Mouse (Mus musculus) embryo, embryonic 10 days (tissue): ENCODE data around the gene Eef1a1.
"Not testable (repeated sequence)": the region's sequence is repeated elsewhere in the genome, so short reads cannot be mapped to it uniquely, and the experiment has no call there.

Experiments
- DNase-seq: peaks from one replicate; pipeline ENCODE4 v3.0.0-alpha.2; 2015; ENCODE audit warnings: low spot score

The Eef1a1 gene

DNA sequence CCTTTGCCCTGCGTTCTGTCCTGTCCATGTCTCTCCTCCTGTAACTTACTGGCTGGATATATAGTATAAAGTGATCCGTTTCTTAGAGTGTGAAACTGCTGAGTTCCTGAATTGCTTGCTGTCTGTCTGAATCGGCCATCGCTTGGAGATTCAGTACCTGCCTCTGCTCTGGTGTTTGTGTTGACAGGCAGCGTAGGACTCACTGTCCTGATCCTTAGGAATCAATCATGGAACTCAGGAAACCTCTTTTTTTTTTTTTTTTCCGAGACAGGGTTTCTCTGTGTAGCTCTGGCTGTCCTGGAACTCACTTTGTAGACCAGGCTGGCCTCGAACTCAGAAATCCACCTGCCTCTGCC, 17.7 kb upstream of the Eef1a1 start:
- DNase-seq = no peak

DNA sequence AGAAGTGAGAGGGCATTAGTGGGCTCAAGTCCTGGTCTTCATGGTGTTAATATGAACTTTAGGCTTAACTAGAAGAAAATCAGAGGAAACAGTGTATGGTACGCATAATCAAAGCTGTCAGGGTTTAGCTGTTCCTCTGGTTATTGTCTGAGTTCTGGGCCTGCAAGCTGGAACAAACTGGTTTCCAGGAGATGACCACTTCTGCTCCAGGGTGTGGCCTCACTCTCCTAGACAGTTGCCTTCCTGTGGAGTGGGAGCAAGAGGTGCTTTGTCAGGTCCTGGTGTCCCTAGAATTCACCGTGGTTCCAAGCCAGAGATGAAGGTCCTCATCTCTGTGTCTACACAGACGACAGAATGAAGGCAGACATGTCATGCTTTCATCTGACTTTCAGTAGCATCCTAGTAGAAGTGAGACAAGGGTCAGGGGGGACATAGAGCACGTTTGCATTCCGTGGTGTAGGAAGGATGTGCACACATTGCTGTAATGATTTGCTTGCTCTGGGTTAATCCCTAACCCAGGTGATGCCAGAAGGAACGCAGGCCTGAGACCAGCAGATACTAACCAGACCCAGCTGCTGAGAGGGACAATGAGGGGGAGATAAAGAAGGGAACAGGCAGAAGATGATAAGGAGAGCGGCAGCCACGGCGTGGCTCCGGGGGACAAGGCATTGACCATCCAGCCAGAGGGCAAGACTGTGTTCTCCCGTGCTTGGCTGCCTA, 17.2 kb upstream of the Eef1a1 start:
- no peak for DNase-seq

DNA sequence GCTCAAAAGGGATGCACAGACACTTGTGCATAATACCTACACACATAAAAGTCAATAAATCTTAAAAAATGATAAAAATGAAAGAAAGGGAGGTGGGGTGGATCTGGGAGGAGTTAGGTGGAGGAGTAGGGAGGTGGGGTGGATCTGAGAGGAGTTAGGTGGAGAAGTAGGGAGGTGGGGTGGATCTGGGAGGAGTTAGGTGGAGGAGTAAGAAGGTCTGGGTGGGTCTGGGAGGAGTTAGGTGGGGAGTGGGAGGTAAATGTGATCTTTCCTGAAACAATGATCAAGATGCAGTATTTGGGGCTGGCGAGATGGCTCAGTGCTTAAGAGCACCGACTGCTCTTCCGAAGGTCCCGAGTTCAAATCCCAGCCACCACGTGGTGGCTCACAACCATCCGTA, 16.3 kb upstream of the Eef1a1 start:
- DNase-seq = no peak

DNA sequence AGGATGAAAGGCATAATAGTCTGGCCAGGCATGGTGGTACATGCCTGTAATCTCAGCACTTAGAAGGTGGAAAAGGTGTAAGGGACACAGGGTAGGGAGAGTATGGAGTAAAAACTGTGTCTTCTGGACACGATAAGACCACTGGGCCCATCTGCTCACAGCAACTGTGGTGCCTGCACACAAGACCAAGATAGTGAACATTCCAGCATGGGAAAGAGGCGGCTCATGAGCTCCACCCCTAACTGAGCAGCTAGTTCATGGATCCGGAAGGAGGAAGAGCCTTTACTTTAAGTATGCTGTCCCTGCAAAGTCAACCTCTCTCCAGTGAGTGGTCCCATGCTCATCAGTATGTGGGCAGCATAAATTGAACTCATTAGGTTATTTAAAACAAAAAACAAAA, 15.7 kb upstream of the Eef1a1 start:
- DNase-seq = no peak

DNA sequence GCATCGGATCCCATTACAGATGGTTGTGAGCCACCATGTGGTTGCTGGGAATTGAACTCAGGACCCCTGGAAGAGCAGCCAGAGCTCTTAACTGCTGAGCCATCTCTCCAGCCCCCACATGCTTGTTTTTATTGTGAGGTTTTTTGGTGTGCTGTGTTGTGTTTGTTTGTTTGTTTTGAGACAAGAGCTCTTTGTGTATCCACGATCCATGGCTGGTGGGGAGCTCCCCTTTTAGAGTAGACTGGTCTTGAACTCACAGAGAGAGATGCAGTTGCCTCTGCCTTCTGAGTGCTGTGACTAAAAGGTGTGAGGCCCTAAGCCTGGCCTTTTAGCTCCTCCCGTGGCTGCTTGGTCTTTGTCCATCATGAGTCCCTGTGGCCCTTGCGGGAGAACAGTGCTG, 15.2 kb upstream of the Eef1a1 start:
- no peak for DNase-seq

DNA sequence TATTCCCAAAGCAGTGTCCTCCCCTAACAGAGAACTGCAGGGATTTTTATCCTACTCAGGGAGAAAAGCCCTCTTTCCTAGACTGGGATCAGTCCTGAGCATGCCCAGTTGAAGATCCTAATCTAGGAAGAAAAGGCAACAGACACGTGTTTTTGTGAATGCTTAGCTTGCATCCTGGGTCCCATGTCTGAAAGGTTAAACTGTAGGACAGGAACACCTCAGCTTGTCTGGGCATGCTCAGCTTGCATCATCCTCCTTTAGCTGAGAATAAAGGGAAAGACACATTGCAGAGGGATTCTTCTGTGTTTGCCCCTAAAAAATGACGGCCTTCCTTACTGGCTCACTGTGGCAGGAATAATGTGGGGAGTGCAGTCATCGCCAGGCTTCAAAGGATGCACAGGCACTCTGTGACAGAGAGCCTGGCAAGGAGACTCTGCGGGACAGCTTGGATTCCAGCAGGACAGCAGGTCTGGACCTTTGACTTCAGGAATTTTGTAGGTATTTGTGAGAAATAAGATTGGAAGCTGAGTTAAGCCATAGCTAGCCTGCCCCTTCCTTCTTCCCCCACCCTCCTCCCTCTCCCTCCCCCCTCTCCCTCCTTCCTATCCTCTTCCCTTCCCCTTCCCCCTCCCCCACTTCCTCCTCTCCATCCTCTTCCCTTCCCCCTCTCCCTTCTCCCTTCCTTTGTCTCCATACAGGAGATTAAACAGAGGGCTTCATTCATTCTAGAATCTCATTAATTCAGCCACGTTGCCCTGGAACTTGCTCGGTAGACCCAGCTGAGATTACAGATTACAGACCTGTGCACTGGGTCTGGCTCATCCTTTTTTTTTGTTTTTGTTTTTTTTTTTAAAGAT, 14.5 kb upstream of the Eef1a1 start:
- peak; percentile 72 for DNase-seq

DNA sequence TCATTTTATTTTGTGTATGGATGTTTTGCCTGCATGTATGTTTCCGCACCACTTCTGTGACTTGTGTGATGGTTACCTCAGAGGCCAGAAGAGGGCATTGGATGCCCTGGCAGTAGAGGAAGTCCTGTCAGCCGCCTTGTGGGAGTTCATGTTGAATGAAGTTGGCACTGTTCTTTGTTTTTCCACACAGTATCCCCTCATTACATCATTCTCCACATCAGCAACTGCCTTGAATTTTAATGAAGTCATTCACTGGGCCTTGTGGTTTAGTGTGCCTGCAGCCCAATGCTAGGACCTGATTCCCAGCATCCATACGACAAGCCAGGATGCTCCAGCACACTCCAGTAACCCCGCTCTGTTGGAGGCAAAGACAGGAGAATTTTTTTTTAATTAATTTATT, 12.3 kb upstream of the Eef1a1 start:
- no peak for DNase-seq

DNA sequence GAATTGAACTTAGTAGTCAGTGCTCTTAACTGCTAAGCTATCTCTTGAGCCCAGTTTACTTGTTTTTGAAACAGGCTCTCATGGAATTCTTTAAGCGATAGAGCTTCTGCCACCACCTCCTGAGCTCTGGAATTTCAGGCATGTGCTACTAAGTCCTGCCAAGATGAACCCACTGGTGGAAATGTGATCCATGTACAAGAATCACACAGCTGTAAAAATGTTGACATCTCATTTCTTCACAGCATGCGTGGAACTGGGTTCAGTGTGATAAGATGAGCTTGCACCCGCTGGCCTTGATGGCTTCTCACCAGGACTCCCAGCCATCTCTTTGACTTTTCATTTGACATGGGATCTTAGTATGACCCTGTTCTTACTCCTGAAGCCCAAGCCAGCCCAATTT, 11.4 kb upstream of the Eef1a1 start:
- DNase-seq = peak; percentile 31

DNA sequence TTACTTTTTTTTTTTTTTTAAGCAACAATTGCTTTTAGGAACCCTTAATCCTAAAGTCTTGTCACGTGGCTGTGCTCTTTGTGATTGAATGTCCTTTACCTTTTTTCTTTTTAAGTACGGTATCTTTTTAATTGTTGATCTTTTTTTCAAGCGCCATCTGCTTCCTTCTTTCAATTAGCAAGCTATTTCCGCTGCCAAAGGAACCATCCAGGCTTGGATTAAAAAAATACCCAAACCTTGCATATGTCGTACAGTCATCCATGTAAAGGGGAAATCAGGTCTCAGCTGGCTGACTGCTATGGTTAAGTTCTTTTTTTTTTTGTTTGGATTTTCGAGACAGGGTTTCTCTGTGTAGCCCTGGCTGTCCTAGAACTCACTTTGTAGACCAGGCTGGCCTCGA, 4.2 kb upstream of the Eef1a1 start:
- DNase-seq = no peak

DNA sequence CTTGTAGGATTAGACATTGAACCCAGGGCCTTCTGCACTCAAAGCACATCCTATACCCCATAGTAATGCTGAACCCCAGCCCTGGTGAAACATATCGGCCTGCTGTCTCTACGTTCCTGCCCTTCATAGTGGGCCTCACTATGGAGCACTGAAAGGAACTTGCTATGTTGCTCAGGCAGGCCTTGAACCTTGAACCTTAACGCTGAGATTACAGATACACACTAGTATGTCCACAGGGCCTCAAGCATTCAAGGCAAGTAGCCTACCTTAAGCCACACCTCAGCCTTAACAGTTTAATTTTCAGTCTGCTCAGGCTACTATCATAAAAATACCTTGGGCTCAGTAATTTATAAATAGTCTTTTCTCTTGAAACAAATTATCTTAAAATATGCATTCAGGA, 3.3 kb upstream of the Eef1a1 start:
- no peak for DNase-seq

DNA sequence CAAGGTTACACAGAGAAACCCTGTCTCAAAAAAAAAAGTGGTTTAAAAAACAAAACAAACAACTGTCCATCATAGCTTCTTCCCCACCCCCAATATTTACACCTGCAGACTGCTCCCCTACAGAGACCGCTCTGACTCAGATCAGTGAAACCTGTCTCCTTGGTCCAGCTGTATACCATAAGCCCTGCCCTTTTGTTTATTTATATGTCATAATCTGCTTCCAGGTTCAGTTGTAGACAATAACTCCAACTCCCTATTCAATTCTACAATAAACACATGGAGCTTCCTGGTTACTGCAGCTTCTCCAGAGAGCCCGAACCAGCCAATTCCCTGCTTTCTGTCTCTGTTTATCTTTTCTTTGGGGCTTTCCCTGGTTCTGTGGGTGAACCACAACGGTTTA, 2.2 kb upstream of the Eef1a1 start:
- no peak for DNase-seq

DNA sequence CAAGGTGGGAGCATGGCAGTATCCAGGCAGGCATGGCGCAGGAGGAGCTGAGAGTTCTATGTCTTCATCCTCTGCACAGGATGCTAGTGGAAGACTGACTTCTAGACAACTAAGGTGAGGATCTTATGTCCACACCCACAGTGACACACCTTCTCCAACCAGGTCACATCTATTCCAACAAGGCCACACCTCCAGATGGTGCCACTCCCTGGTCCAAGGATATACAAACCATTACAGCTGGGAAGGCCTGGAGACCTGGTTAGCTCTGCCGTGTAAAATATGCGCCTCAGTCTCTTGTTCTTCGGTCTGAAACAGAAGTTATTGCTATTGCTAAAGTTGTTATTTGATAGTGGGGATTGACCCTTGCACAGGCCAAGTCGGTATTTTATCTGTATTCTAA, 930 bp downstream of the Eef1a1 start:
- DNase-seq = not testable (repeated sequence)

DNA sequence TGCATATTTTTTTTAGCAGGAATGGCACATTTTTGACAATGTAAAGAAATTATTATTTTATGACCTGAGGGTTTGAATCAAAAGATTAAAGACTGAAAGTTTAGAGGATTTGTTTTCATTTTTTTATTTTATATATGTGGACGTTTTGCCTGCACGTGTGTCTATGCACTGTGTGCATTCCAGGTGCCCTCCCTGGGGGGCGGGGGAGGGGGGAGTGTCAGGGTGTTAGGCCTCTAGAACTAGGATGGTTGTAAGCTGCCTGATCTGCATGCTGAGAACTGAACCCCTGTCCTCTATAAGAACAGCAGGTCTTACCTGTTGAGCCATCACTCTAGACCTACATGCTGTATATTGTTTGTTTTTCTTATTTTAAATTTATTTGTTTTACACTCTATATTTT, 4.3 kb downstream of the Eef1a1 start:
- DNase-seq = no peak

DNA sequence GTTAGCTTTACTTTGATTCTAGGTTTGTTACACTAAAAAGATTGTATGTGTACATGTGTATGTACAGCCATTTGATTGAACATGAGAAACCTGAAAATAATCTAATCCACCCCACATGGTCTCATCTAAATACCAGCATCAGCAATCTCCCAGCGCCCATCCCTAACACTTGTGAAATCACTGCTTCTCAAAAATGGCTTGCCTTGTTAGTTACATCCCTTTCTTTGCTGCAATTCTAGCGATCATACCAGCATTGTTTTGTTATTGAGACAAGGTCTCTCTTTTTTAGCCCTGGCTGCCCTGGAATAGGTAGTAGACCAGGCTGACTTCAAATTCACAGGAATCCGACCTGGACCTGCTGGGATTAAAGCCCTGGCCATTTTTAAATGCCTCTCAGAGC, 6.6 kb downstream of the Eef1a1 start:
- DNase-seq = no peak

DNA sequence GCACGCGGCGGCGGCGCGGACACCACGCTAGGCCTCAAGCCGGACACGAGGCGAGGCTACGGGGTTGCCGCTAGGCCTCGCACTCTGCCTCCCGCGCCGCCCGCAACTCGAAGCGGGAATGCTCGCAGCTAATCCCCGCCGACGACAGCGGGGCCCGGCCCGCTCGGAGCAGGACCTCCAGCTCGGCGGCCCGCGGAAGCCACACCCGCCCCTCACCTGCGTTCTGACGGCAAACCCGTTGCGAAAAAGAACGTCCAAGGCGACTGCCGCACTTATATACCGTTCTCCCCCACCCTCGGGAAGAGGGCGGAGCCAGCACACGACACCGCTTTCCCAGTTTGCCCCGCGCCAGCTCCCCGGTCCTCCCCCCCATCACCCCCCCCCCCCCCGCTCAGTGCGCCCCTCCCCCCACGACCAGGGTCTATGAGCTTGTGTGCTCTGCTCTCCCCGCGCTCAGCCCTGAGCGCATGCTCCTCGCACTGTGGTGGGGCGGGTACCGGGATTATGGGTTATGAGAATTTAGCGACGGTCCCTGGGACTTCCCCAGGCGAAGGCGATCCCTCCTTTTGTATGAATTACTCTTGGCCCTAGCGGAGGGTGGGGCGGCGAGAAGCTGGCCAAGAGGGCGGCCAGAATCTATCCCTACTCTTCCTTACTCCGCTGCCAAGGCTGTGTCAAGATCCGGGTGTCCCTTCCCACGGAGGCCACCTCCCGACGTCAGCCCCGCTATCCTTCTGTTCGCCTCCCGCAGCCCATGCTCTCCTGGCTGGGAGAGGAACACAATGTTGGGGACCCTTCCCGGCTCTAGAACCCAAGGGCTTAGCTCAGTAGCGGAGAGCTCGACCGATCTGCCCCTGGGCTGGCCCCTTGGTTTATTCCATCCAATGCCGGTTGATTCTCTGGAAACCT, 7.3 kb downstream of the Eef1a1 start:
- DNase-seq = peak; percentile 98

DNA sequence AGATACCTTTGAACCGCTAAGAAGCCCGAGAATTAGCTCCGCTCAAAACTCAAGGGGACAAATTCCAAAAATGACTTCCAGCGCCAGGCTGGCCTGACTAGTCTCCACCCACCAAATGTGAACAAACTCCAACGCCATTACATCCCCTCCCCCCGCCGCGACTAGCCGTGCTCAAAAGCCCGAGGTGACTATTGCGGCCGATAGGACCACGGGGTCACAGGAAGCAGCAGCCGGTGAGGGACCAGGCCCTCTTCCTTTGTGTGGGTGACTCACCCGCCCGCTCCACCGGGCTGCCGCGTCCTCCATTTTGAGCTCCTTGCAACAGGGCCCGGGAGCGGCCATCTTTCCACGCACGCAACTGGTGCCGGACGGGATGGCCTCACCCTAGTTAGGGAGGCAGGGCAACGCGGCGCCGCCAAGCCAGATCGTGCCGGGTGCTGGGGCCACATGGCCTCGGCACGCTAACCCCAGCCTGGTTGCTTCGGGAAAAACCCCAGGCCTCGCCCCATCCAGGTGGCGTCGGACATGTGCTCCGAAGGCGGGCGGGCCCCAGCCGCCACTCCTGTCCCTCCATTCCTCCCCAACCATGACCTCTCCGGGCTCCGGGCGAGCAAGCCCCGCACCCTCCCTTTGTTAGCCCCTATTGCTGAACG, 8.1 kb downstream of the Eef1a1 start:
- DNase-seq = peak; percentile 72

DNA sequence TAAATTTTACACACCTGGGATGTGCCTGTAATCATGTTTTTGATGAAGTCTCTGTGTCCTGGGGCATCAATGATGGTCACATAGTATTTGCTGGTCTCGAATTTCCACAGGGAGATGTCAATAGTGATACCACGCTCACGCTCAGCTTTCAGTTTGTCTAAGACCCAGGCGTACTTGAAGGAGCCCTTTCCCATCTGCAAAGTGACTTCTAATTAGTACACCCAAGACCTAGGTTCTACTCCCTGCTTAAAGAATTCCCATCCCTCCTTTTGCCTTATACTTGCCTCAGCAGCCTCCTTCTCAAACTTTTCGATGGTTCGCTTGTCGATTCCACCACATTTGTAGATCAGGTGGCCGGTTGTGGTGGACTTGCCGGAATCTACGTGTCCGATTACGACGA, 8.7 kb downstream of the Eef1a1 start:
- not testable (repeated sequence) for DNase-seq

DNA sequence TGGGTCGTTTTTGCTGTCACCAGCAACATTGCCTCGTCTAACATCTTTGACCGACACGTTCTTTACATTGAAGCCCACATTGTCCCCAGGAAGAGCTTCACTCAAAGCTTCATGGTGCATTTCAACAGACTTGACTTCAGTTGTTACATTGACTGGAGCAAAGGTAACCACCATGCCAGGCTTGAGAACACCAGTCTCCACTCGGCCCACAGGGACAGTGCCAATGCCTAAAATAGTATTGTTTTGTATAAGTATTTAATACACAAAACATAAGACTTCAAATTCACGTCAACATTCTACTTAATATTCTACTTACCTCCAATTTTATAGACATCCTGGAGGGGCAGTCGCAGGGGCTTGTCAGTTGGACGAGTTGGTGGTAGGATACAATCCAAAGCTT, 9.6 kb downstream of the Eef1a1 start:
- not testable (repeated sequence) for DNase-seq

DNA sequence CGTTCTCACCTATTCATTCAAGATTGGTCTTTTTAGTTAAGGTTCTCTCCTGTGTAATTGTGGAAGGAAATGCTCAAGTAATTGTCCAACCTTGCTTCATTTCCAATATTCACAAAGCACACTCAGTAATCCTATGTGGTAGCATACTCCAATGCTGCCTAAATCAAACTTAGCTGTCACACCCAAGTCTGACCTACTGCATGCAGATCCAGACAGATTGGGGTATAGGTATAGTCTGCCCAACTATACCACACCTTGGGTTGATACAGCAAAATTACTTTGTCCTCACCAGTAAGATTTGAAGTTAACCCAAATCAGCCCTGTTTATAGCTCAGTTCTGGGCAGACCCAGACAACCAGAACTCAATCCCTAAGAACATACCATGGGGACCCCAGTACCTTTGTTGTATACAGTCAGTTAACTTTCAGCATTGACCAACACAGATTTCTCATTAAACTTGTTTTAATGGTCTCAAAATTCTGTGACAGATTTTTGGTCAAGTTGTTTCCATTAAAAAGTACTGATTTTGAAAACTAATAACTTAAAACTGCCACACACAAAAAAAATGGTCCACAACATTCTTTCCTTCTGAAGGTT, 10.8 kb downstream of the Eef1a1 start:
- DNase-seq = not testable (repeated sequence)

DNA sequence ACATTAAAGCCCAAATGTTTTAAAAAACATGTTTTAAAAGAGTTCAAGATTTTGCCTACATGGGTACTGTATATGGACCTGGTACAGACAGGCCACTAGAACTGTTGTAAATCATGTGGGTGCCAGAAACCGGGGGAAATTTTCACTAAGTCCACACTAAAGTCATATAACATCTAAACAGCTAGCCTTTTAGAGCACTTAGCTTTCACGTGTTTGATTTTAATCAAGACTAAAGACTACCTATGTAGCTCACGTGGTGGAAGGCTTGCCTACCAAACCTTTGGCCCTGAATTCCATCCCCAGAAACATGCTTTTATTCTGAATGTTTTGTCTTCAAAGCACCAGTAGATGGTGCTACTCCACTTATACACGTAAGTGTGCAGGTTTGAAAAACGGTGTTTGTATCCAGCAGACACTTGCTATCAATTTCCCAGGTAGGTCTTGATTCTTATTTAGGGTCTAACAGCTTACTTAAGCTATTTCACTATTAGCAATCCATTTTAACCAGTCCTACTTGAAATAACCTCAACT, 11.9 kb downstream of the Eef1a1 start:
- DNase-seq = peak; percentile 78

DNA sequence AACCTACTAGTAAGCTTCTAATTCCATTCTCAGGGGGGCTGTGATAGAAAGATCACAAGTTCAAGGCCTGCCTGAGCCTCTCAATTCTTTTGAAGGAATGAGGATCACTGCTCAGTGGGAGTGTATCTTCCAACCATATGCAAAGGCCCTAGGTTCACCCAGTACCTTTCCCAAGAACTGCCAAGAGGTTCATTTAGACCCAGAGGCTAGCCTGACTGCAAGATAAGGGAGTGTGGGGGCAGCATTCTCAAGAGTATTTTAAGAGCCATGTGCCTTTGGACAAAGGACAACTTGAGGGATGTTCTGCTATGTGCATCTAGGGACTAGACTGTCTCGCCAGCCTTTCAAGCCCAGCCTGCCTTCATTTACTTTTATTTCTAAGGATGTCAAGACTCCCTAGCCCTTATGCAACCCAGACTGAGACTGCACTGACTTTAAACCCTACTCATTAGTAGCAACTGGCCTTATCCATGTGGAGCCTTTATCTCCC, 12.4 kb downstream of the Eef1a1 start:
- DNase-seq = peak; percentile 80
